Comparison of ENCODE assay signal across 13 mouse cellular contexts in genomic region chr3:146425902-146426301, GRCm38 (mm10).
"Had no signal": no experiment of that assay in that cellular context is flagged by ENCODE, and none has a peak within 500 bp of the region (broad histone marks: within the 10 kb centered on the region; RNA-seq: fewer than 3 reads in every experiment).

No protein-coding gene starts in this region.

- H3K9me3 ChIP-seq: intestine, embryonic 15.5 days; limb, embryonic 10.5 days; liver, embryonic 15.5 days had no signal

- DNase-seq: kidney, adult 18-20 months; kidney, postnatal 10 days; kidney, postnatal 4 days; lung, adult 2 months; lung, postnatal 36 days; right cerebral cortex, adult 18-20 months; right cerebral cortex, postnatal 4 days; spleen, adult 18-20 months; thymus, postnatal 36 days had no signal

- H3K9ac ChIP-seq: intestine, embryonic 15.5 days; liver, embryonic 15.5 days had no signal

- H3K27ac ChIP-seq: intestine, embryonic 15.5 days; limb, embryonic 10.5 days; liver, embryonic 15.5 days had no signal

- ATAC-seq: intestine, embryonic 15.5 days had no signal

- H3K4me2 ChIP-seq: intestine, embryonic 15.5 days; liver, embryonic 11.5 days; liver, embryonic 15.5 days had no signal

- H3K27me3 ChIP-seq: intestine, embryonic 15.5 days; liver, embryonic 15.5 days had no signal

- H3K4me1 ChIP-seq: intestine, embryonic 15.5 days had no signal

- H3K4me3 ChIP-seq: intestine, embryonic 15.5 days; limb, embryonic 10.5 days; liver, embryonic 15.5 days had no signal
